Mouse (Mus musculus): ENCODE data around the gene Lmf1. TPM values are rescaled to one million over a fixed set of nuclear protein-coding genes. Genes with fewer than 3 reads are reported as not detected.

Gene Lmf1
- polyA plus RNA-seq, 1 experiment from 2014 or later = 34.9 TPM

DNA sequence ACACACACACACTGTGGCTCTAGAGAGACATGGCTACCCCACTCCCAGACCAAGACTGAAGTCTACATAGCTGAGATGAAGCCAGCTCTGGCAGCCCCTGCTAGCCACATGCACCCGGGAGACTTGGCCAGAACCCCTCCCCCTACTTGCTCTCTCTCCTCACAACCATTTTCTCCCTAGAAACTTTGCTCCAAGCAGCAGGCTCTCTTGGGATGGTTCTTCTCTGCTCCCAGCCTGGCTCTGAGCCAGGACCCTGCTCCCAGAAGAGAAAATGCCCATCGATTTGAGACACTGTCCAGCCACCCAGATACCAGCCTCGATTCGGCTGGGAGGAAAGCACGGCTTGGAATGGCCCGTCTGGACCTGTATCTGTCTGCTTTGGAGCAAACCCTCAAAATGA lies 13.6 kb upstream of the Lmf1 start:
- no peaks in the 10 kb centered on the region for H3K36me3 ChIP-seq (ENCODE audit: control insufficient read depth, insufficient read depth, low read length)
- H3K4me1 ChIP-seq (ENCODE audit: control insufficient read depth, insufficient read depth, low read length) = peaks cover 21% of the 10 kb centered on the region
- H3K4me2 ChIP-seq = peak overlapping the region; percentile 24; the same call in 1 of the 2 replicates
- 17% methylated on average over 6 of the region's 6 CpGs for WGBS (ENCODE audit: insufficient replicate concordance)
- no peak overlapping the region for H3K9ac ChIP-seq (ENCODE audit: low read depth, low read length)
- peaks cover 31% of the 10 kb centered on the region for H3K27me3 ChIP-seq (ENCODE audit: control insufficient read depth, insufficient read depth, low read length)
- no peak overlapping the region for H3K27ac ChIP-seq (ENCODE audit: low read depth, low read length)
- no peak overlapping the region for H3K4me3 ChIP-seq (ENCODE audit: low read depth, low read length)
- no peak for ATAC-seq (replicated peaks; ENCODE audit: insufficient number of reproducible peaks, low FRiP score, low TSS enrichment)
- H3K9me3 ChIP-seq (replicated peaks; ENCODE audit: control insufficient read depth, low read length) = no peaks in the 10 kb centered on the region

DNA sequence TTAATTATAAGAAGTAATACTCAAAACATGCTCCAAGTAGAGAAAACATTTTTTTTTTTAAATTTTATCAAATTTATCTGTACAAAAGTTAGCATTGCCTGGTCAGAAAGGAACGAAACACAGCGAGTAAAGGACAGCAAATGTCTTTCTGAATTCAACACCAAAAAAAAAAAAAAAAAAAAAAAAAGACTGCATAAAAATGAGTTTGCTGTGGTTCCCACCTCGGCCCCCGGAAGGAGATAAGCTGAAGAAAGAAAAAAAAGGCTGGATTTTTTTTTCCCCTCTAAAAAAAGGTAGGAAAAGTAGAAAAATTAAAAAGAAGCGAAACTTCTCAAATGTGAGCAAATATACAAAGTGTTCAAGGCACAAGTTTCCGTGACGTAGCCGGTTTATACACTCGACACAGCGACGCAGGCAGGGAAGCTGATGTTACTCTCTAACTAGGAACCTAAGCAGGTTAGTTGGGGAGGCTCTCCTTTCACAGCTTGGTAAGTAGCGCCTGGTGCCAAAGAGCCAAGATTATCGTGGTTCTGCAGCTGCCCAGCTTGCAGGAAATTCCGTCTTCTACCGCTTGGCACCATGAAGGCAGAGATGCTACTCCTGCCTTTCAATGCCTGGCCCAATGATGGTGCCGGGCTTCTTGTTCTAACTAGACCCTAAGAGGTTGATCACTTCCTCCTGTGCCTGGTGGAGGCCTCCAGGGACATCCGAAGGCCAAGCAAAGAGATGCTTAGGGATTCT lies 12.9 kb upstream of the Lmf1 start:
- H3K4me1 ChIP-seq (ENCODE audit: control insufficient read depth, insufficient read depth, low read length) = peaks cover 21% of the 10 kb centered on the region
- H3K4me3 ChIP-seq (ENCODE audit: low read depth, low read length) = no peak overlapping the region
- 74% methylated on average over 17 of the region's 17 CpGs for WGBS (ENCODE audit: insufficient replicate concordance)
- no peak for ATAC-seq (replicated peaks; ENCODE audit: insufficient number of reproducible peaks, low FRiP score, low TSS enrichment)
- H3K4me2 ChIP-seq = no peak overlapping the region
- peaks cover 34% of the 10 kb centered on the region for H3K27me3 ChIP-seq (ENCODE audit: control insufficient read depth, insufficient read depth, low read length)
- no peak overlapping the region for H3K9ac ChIP-seq (ENCODE audit: low read depth, low read length)
- H3K9me3 ChIP-seq (replicated peaks; ENCODE audit: control insufficient read depth, low read length) = no peaks in the 10 kb centered on the region
- no peak overlapping the region for H3K27ac ChIP-seq (ENCODE audit: low read depth, low read length)
- no peaks in the 10 kb centered on the region for H3K36me3 ChIP-seq (ENCODE audit: control insufficient read depth, insufficient read depth, low read length)

DNA sequence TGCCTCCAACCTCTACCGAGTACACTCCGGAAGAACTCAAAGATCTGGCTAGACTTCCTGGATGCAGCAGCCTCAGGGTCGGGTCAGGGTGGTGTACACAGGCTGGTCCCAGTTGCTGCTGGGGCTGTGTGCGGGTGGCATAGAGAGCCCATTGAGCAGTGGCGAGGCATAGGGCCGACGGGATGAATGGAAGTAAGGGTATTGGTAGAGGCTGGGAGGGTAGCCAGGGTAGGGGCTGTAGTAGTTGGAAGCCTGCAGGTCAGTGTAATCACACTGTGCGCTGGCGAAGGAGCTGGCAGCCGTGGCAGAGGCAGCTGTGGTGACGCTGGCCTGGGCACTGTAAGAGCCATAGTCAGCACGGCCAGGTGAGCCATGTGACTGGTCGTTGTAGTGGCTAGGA lies 11.6 kb upstream of the Lmf1 start:
- 74% methylated on average over 13 of the region's 13 CpGs for WGBS (ENCODE audit: insufficient replicate concordance)
- Histone ChIP-seq H3K36me3 (ENCODE audit: control insufficient read depth, insufficient read depth, low read length) (no peaks in the 10 kb centered on the region), H3K4me2 (no peak overlapping the region), H3K4me1 (ENCODE audit: control insufficient read depth, insufficient read depth, low read length) (peaks cover 24% of the 10 kb centered on the region), H3K9me3 (replicated peaks; ENCODE audit: control insufficient read depth, low read length) (no peaks in the 10 kb centered on the region), H3K9ac (ENCODE audit: low read depth, low read length) (no peak overlapping the region), H3K27me3 (ENCODE audit: control insufficient read depth, insufficient read depth, low read length) (peaks cover 34% of the 10 kb centered on the region), H3K27ac (ENCODE audit: low read depth, low read length) (no peak overlapping the region), H3K4me3 (ENCODE audit: low read depth, low read length) (no peak overlapping the region)
- no peak for ATAC-seq (replicated peaks; ENCODE audit: insufficient number of reproducible peaks, low FRiP score, low TSS enrichment)

DNA sequence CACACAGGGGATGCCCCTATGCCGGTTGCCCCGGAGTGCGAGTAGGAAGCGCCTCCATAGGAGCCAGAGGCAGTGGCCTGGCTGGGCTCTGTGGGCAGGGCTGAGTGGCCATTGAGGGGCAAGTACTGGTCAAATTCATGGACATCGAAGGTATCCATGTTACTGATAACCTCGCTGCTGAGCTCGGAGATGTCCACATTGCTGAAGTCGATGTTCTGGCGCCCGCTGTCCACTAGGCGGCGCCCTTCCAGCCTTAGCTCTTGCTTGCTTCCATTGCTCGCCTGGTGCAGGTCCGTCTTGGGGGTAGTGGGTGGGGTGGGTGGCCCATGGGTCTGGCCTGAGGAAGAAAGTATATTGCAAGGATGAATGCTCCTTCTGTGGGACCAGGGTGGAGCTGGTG lies 11.1 kb upstream of the Lmf1 start:
- H3K4me2 ChIP-seq = peak overlapping the region; percentile 19; the same call in 1 of the 2 replicates
- no peak overlapping the region for H3K27ac ChIP-seq (ENCODE audit: low read depth, low read length)
- H3K9me3 ChIP-seq (replicated peaks; ENCODE audit: control insufficient read depth, low read length) = no peaks in the 10 kb centered on the region
- no peak for ATAC-seq (replicated peaks; ENCODE audit: insufficient number of reproducible peaks, low FRiP score, low TSS enrichment)
- no peak overlapping the region for H3K9ac ChIP-seq (ENCODE audit: low read depth, low read length)
- peaks cover 36% of the 10 kb centered on the region for H3K27me3 ChIP-seq (ENCODE audit: control insufficient read depth, insufficient read depth, low read length)
- WGBS (ENCODE audit: insufficient replicate concordance) = 20% methylated on average over 14 of the region's 14 CpGs
- no peaks in the 10 kb centered on the region for H3K36me3 ChIP-seq (ENCODE audit: control insufficient read depth, insufficient read depth, low read length)
- H3K4me1 ChIP-seq (ENCODE audit: control insufficient read depth, insufficient read depth, low read length) = peaks cover 24% of the 10 kb centered on the region
- no peak overlapping the region for H3K4me3 ChIP-seq (ENCODE audit: low read depth, low read length)

DNA sequence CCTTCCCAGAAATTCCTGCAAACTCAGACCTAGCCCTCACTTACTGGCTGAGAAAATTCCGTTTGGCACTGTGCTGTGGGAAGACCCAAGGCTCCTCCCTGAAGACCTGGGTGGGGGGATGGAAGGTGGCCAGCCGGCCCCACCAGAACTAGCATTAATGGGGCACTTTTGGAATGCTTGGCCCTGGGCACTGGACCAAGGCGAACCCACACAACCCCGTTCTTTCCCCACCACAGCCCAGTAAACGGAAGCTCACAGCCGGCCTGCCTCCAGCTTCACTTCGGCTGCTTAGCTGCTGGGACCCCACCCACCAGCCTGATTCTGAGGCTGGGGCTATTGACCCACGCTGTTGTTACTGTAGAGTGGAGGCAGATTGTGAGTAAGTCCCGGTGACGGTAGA lies 10.7 kb upstream of the Lmf1 start:
- H3K27ac ChIP-seq (ENCODE audit: low read depth, low read length) = no peak overlapping the region
- no peak for ATAC-seq (replicated peaks; ENCODE audit: insufficient number of reproducible peaks, low FRiP score, low TSS enrichment)
- no peak overlapping the region for H3K4me3 ChIP-seq (ENCODE audit: low read depth, low read length)
- no peaks in the 10 kb centered on the region for H3K9me3 ChIP-seq (replicated peaks; ENCODE audit: control insufficient read depth, low read length)
- 46% methylated on average over 10 of the region's 10 CpGs for WGBS (ENCODE audit: insufficient replicate concordance)
- peaks cover 36% of the 10 kb centered on the region for H3K27me3 ChIP-seq (ENCODE audit: control insufficient read depth, insufficient read depth, low read length)
- H3K4me2 ChIP-seq = no peak overlapping the region; the same call in 1 of the 2 replicates
- no peaks in the 10 kb centered on the region for H3K36me3 ChIP-seq (ENCODE audit: control insufficient read depth, insufficient read depth, low read length)
- peaks cover 24% of the 10 kb centered on the region for H3K4me1 ChIP-seq (ENCODE audit: control insufficient read depth, insufficient read depth, low read length)
- no peak overlapping the region for H3K9ac ChIP-seq (ENCODE audit: low read depth, low read length)

DNA sequence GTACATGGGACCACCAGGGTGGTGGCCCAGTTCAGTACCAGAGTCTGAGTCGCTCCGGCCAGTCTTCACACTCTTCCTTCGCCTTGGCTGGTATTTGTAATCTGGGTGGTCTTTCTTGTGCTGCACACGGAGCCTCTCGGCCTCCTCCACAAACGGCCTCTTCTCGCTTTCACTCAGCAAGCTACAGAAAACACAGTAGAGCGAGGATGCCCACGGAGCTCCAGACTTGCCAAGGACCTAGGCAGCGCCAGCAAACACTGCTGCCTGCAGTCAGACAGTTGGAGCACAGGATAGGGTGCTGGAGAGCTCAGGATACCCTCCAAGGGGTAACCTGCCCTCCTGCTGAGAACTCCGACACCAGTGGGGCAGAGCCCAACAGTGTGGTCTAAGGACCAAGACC lies 10.0 kb upstream of the Lmf1 start:
- peaks cover 20% of the 10 kb centered on the region for H3K4me1 ChIP-seq (ENCODE audit: control insufficient read depth, insufficient read depth, low read length)
- H3K36me3 ChIP-seq (ENCODE audit: control insufficient read depth, insufficient read depth, low read length) = no peaks in the 10 kb centered on the region
- no peak overlapping the region for H3K4me3 ChIP-seq (ENCODE audit: low read depth, low read length)
- 81% methylated on average over 11 of the region's 11 CpGs for WGBS (ENCODE audit: insufficient replicate concordance)
- peak overlapping the region; percentile 98 for H3K4me2 ChIP-seq
- H3K9me3 ChIP-seq (replicated peaks; ENCODE audit: control insufficient read depth, low read length) = no peaks in the 10 kb centered on the region
- no peak for ATAC-seq (replicated peaks; ENCODE audit: insufficient number of reproducible peaks, low FRiP score, low TSS enrichment)
- H3K9ac ChIP-seq (ENCODE audit: low read depth, low read length) = no peak overlapping the region
- peaks cover 36% of the 10 kb centered on the region for H3K27me3 ChIP-seq (ENCODE audit: control insufficient read depth, insufficient read depth, low read length)
- H3K27ac ChIP-seq (ENCODE audit: low read depth, low read length) = no peak overlapping the region

DNA sequence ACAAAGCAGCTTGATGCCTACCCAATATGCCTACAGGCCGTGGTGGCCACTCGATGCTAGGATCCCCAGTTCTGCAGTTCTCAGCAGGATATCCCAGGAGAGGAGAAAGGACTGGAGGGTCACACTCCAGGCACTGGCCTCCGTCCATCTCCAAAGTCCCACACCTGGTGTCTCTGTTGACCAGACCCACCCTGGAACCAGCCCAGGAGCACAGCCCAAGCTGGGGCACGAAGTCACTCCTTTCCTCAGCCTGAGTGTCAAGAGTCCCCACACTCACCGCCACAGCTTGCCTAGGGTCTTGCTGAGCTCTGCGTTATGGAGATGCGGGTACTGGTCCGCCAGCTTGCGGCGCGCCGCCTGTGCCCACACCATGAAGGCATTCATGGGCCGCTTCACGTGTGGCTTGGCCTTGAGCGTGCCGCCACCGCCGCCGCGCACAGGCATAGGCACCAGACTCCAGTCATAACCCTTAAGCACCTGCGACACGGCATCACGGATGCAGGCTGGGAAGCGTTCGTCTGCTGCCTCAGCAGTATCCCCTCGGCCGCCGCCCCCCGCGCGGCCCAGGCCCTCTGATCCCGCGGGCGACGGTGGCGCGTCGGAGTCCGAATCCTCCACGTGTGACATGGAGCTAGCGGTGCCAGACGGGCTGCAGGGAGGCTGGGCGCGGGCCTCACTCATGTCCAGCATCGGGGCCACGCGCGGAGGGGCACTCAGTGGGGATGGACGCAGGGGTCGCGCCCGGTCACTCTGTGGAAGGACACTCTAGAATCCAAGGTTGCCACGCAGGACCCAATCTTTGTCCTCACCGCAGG lies 8.8 kb upstream of the Lmf1 start:
- Histone ChIP-seq H3K9me3 (replicated peaks; ENCODE audit: control insufficient read depth, low read length) (no peaks in the 10 kb centered on the region), H3K9ac (ENCODE audit: low read depth, low read length) (peak overlapping the region; percentile 52), H3K36me3 (ENCODE audit: control insufficient read depth, insufficient read depth, low read length) (no peaks in the 10 kb centered on the region), H3K4me3 (ENCODE audit: low read depth, low read length) (peak overlapping the region; percentile 68), H3K4me1 (ENCODE audit: control insufficient read depth, insufficient read depth, low read length) (peaks cover 22% of the 10 kb centered on the region), H3K27me3 (ENCODE audit: control insufficient read depth, insufficient read depth, low read length) (peaks cover 36% of the 10 kb centered on the region), H3K4me2 (peak overlapping the region; percentile 98), H3K27ac (ENCODE audit: low read depth, low read length) (no peak overlapping the region)
- ATAC-seq (replicated peaks; ENCODE audit: insufficient number of reproducible peaks, low FRiP score, low TSS enrichment) = peak; percentile 13; the same call in 1 of the 2 replicates
- WGBS (ENCODE audit: insufficient replicate concordance) = 5% methylated on average over 54 of the region's 54 CpGs

DNA sequence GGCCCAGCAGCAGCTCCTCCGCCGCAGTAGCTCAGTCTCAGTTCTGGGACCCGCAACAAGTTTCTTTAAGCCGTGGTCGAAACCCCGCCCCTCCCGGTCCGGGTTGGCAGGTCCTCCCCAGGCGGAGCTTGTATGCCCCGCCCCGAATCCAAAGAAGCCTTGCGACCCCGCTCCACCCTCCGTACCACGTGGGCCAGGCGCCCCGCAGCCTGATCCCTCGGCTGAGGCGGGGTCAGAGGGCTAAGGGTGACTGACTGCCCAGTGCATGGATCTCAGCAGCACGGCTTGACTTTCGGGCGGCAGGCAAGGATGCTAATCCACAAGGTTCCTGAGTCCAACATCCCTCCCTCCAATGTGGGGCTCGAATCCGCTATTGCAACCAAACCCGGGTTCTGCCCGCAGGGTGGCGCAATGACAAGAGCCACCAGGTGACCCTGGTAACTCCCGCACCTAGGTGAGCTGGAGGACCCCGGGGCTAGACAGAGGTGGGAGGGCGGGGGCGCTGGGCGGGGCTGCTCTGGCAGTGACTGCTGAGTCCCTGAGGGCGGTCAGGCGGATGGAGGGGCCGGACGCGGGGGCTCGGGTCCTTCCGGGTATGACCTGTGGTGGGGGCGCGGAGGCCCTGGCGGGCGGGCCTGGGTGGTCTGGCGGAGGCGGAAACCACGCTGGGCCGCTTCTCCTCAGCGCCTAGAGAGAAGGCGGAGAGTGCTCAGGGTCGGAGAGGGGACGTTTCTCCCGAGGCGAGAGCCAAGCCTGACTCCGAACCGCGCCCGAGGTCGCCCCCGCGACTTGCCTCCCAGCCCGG lies 8.0 kb upstream of the Lmf1 start, which contains the start of gene Sox8:
TSS of gene Sox8 (minus strand) at position 39 of the 805 bp plus-strand sequence.
- peaks cover 36% of the 10 kb centered on the region for H3K27me3 ChIP-seq (ENCODE audit: control insufficient read depth, insufficient read depth, low read length)
- peak within 1 kb of the TSS; percentile 52 for H3K9ac ChIP-seq (ENCODE audit: low read depth, low read length)
- H3K4me1 ChIP-seq (ENCODE audit: control insufficient read depth, insufficient read depth, low read length) = peaks cover 26% of the 10 kb centered on the region
- under 1% methylated on average over 60 of the region's 61 CpGs for WGBS (ENCODE audit: insufficient replicate concordance)
- H3K36me3 ChIP-seq (ENCODE audit: control insufficient read depth, insufficient read depth, low read length) = no peaks in the 10 kb centered on the region
- H3K27ac ChIP-seq (ENCODE audit: low read depth, low read length) = peak within 1 kb of the TSS; percentile 29; the same call in 1 of the 2 replicates
- no peaks in the 10 kb centered on the region for H3K9me3 ChIP-seq (replicated peaks; ENCODE audit: control insufficient read depth, low read length)
- H3K4me2 ChIP-seq = peak within 1 kb of the TSS; percentile 98
- H3K4me3 ChIP-seq (ENCODE audit: low read depth, low read length) = peak within 1 kb of the TSS; percentile 68
- ATAC-seq (replicated peaks; ENCODE audit: insufficient number of reproducible peaks, low FRiP score, low TSS enrichment) = peak; percentile 79
